Mouse (Mus musculus) erythroblast, embryonic 14.5 days (primary cell): ENCODE data around the gene Ctdspl.

Source experiments
- GATA1 ChIP-seq: IDR thresholded peaks from 2 replicates; pipeline ENCODE4 v1.6.1; 2012; ENCODE audit warnings: low read length, inconsistent platforms, mixed read lengths
- TAL1 ChIP-seq: IDR thresholded peaks from 3 replicates; pipeline ENCODE4 v1.6.1; 2012; ENCODE audit warnings: low read length, inconsistent platforms, mixed read lengths

- TF ChIP-seq TAL1 (no peak), GATA1 (no peak)
Measured at GRCm38 (mm10) chr9:118885785-118886184, 40.5 kb upstream of the Ctdspl start.
